Mouse (Mus musculus): ENCODE results near the gene Ccdc24.

GRCm38 (mm10) chr4:117916386-117916785 is 44.0 kb upstream of the Ccdc24 start:
- TF ChIP-seq POLR2A (IDR thresholded peaks at IDR 0.05; ENCODE audit: borderline replicate concordance, insufficient read depth, low read length) (no peak), CTCF (IDR thresholded peaks at IDR 0.05; ENCODE audit: borderline replicate concordance, insufficient read depth, low read depth, low read length) (no peak)

Data from cerebellum, adult 2 months (tissue).